Mouse (Mus musculus) cerebellum, adult 11-12 months (tissue): Measurements from ENCODE around the gene Dgcr8.
A peak's percentile ranks its signal among the peaks of the same experiment; 100 is the strongest.

Experiments
- DNase-seq: peaks from one replicate; pipeline ENCODE4 v3.0.0; 2022

Gene Dgcr8

GRCm38 (mm10) chr16:18218580-18218996, 70.5 kb downstream of the Dgcr8 start:
- no peak for DNase-seq

- no peak for DNase-seq
These were observed 71.5 kb downstream of the Dgcr8 start, which contains the start of gene Ccdc188 for GRCm38 (mm10) chr16:18217579-18217978. TSS of gene Ccdc188 (plus strand) at chr16:18217879.

- DNase-seq: no peak
These were observed 74.2 kb downstream of the Dgcr8 start for GRCm38 (mm10) chr16:18214858-18215257.

GRCm38 (mm10) chr16:18213689-18214088, 75.4 kb downstream of the Dgcr8 start:
- no peak for DNase-seq

- DNase-seq: peak; percentile 86
These were observed 77.5 kb downstream of the Dgcr8 start for GRCm38 (mm10) chr16:18211417-18212171.

- peak; percentile 72 for DNase-seq
These were observed 78.2 kb downstream of the Dgcr8 start for GRCm38 (mm10) chr16:18210701-18211416.
